Mouse (Mus musculus) kidney, adult 10 weeks (tissue): ENCODE results near the gene Tpk1. TPM values are rescaled to one million over a fixed set of nuclear protein-coding genes. Genes with fewer than 3 reads are reported as not detected.

Experiments used
- polyA plus RNA-seq: library from polyadenylated mRNA; stranded (reverse); fragments of 350-450 nt; fragmentation: Illumina TruSeq; extraction: RNeasy Lipid Tissue Mini Kit (QIAGEN cat#74804); gene quantifications from one replicate; pipeline ENCODE4 v1.2.3, GENCODE M21; 2014; ENCODE audit warnings: low read depth, low replicate concordance

Tpk1 gene
- 171 TPM for polyA plus RNA-seq

GRCm38 (mm10) chr6:43665677-43666546, at the start of gene Tpk1:
Tpk1 (minus strand) TSS chr6:43666278.

GRCm38 (mm10) chr6:43309454-43309853, 356.6 kb downstream of the Tpk1 start, which contains the start of gene Nobox:
Nobox (minus strand) TSS chr6:43309554.

